Mouse (Mus musculus): ENCODE measurements at regions not wholly inside any gene's neighbourhood (a gene's known extent, or its start where the extent isn't known, plus 50 kb on each side); places are given as distances from the start of the nearest gene placed in this dataset.

- Histone ChIP-seq H3K4me2 (ENCODE audit: low read depth, low read length) (no peak overlapping the region), H3K4me1 (replicated peaks; ENCODE audit: control insufficient read depth, insufficient read depth, low read length) (peaks cover 8% of the 10 kb centered on the region), H3K27ac (ENCODE audit: low read length) (no peak overlapping the region), H3K9ac (ENCODE audit: low read length) (no peak overlapping the region), H3K9me3 (ENCODE audit: control insufficient read depth, low read length) (no peaks in the 10 kb centered on the region), H3K36me3 (ENCODE audit: control insufficient read depth, insufficient read depth, low read length) (no peaks in the 10 kb centered on the region), H3K4me3 (ENCODE audit: low read length) (no peak overlapping the region), H3K27me3 (ENCODE audit: control insufficient read depth, insufficient read depth, low read depth, low read length) (no peaks in the 10 kb centered on the region)
- ATAC-seq (ENCODE audit: low read depth), result no peak
- 55% methylated on average over 6 of the region's 6 CpGs for WGBS
These were observed 245.9 kb upstream of the Zmiz1 start for GRCm38 (mm10) chr14:25213056-25213455.

GRCm38 (mm10) chr14:25223091-25223490 is 235.9 kb upstream of the Zmiz1 start:
- Histone ChIP-seq H3K4me3 (ENCODE audit: low read length) (no peak overlapping the region), H3K9me3 (ENCODE audit: control insufficient read depth, low read length) (no peaks in the 10 kb centered on the region), H3K4me2 (ENCODE audit: low read depth, low read length) (no peak overlapping the region), H3K4me1 (replicated peaks; ENCODE audit: control insufficient read depth, insufficient read depth, low read length) (peaks cover 19% of the 10 kb centered on the region), H3K9ac (ENCODE audit: low read length) (no peak overlapping the region), H3K27me3 (ENCODE audit: control insufficient read depth, insufficient read depth, low read depth, low read length) (no peaks in the 10 kb centered on the region), H3K27ac (ENCODE audit: low read length) (no peak overlapping the region), H3K36me3 (ENCODE audit: control insufficient read depth, insufficient read depth, low read length) (no peaks in the 10 kb centered on the region)
- 41% methylated on average over 1 of the region's 1 CpGs for WGBS
- no peak for ATAC-seq (ENCODE audit: low read depth)

- H3K4me2 ChIP-seq (ENCODE audit: low read depth, low read length), result no peak overlapping the region
- 45% methylated on average over 3 of the region's 3 CpGs for WGBS
- no peak for ATAC-seq (ENCODE audit: low read depth)
- peaks cover 36% of the 10 kb centered on the region for H3K4me1 ChIP-seq (replicated peaks; ENCODE audit: control insufficient read depth, insufficient read depth, low read length)
- no peaks in the 10 kb centered on the region for H3K9me3 ChIP-seq (ENCODE audit: control insufficient read depth, low read length)
- H3K4me3 ChIP-seq (ENCODE audit: low read length), result no peak overlapping the region
- H3K27ac ChIP-seq (ENCODE audit: low read length), result no peak overlapping the region
- H3K36me3 ChIP-seq (ENCODE audit: control insufficient read depth, insufficient read depth, low read length), result no peaks in the 10 kb centered on the region
- H3K9ac ChIP-seq (ENCODE audit: low read length), result no peak overlapping the region
- H3K27me3 ChIP-seq (ENCODE audit: control insufficient read depth, insufficient read depth, low read depth, low read length), result no peaks in the 10 kb centered on the region
These were observed 233.8 kb upstream of the Zmiz1 start for GRCm38 (mm10) chr14:25225214-25225613.

GRCm38 (mm10) chr14:25226155-25226839 is 232.7 kb upstream of the Zmiz1 start:
- Histone ChIP-seq H3K36me3 (ENCODE audit: control insufficient read depth, insufficient read depth, low read length) (no peaks in the 10 kb centered on the region), H3K4me1 (replicated peaks; ENCODE audit: control insufficient read depth, insufficient read depth, low read length) (peaks cover 36% of the 10 kb centered on the region), H3K9ac (ENCODE audit: low read length) (peak overlapping the region; percentile 42), H3K27me3 (ENCODE audit: control insufficient read depth, insufficient read depth, low read depth, low read length) (no peaks in the 10 kb centered on the region), H3K27ac (ENCODE audit: low read length) (peak overlapping the region; percentile 90), H3K4me2 (ENCODE audit: low read depth, low read length) (peak overlapping the region; percentile 41), H3K9me3 (ENCODE audit: control insufficient read depth, low read length) (no peaks in the 10 kb centered on the region), H3K4me3 (ENCODE audit: low read length) (peak overlapping the region; percentile 21)
- whole genome bisulfite sequencing, result 9% methylated on average over 11 of the region's 11 CpGs
- ATAC-seq (ENCODE audit: low read depth), result peak; percentile 95

- H3K4me1 ChIP-seq (replicated peaks; ENCODE audit: control insufficient read depth, insufficient read depth, low read length), result peaks cover 36% of the 10 kb centered on the region
- peak overlapping the region; percentile 41 for H3K4me2 ChIP-seq (ENCODE audit: low read depth, low read length)
- 26% methylated on average over 7 of the region's 7 CpGs for WGBS
- H3K27ac ChIP-seq (ENCODE audit: low read length), result peak overlapping the region; percentile 90
- peak; percentile 24 for ATAC-seq (ENCODE audit: low read depth)
- H3K4me3 ChIP-seq (ENCODE audit: low read length), result no peak overlapping the region; the same call in 1 of the 2 replicates
- no peaks in the 10 kb centered on the region for H3K27me3 ChIP-seq (ENCODE audit: control insufficient read depth, insufficient read depth, low read depth, low read length)
- peak overlapping the region; percentile 40 for H3K9ac ChIP-seq (ENCODE audit: low read length)
- H3K36me3 ChIP-seq (ENCODE audit: control insufficient read depth, insufficient read depth, low read length), result no peaks in the 10 kb centered on the region
- H3K9me3 ChIP-seq (ENCODE audit: control insufficient read depth, low read length), result no peaks in the 10 kb centered on the region
These were observed 232.0 kb upstream of the Zmiz1 start for GRCm38 (mm10) chr14:25226840-25227506.

- Histone ChIP-seq H3K4me2 (ENCODE audit: low read depth, low read length) (no peak overlapping the region), H3K36me3 (ENCODE audit: control insufficient read depth, insufficient read depth, low read length) (no peaks in the 10 kb centered on the region), H3K9ac (ENCODE audit: low read length) (peak overlapping the region; percentile 37; the same call in 1 of the 2 replicates), H3K27me3 (ENCODE audit: control insufficient read depth, insufficient read depth, low read depth, low read length) (no peaks in the 10 kb centered on the region), H3K27ac (ENCODE audit: low read length) (peak overlapping the region; percentile 90), H3K4me3 (ENCODE audit: low read length) (no peak overlapping the region), H3K4me1 (replicated peaks; ENCODE audit: control insufficient read depth, insufficient read depth, low read length) (peaks cover 38% of the 10 kb centered on the region), H3K9me3 (ENCODE audit: control insufficient read depth, low read length) (no peaks in the 10 kb centered on the region)
- no peak for ATAC-seq (ENCODE audit: low read depth)
- WGBS, result 65% methylated on average over 13 of the region's 13 CpGs
These were observed 230.5 kb upstream of the Zmiz1 start for GRCm38 (mm10) chr14:25228321-25229047.

- H3K4me1 ChIP-seq (replicated peaks; ENCODE audit: control insufficient read depth, insufficient read depth, low read length), result peaks cover 38% of the 10 kb centered on the region
- H3K9ac ChIP-seq (ENCODE audit: low read length), result no peak overlapping the region
- no peak for ATAC-seq (ENCODE audit: low read depth)
- H3K36me3 ChIP-seq (ENCODE audit: control insufficient read depth, insufficient read depth, low read length), result no peaks in the 10 kb centered on the region
- 13% methylated on average over 6 of the region's 6 CpGs for WGBS
- peak overlapping the region; percentile 90 for H3K27ac ChIP-seq (ENCODE audit: low read length)
- no peaks in the 10 kb centered on the region for H3K27me3 ChIP-seq (ENCODE audit: control insufficient read depth, insufficient read depth, low read depth, low read length)
- H3K4me3 ChIP-seq (ENCODE audit: low read length), result no peak overlapping the region
- no peak overlapping the region for H3K4me2 ChIP-seq (ENCODE audit: low read depth, low read length)
- no peaks in the 10 kb centered on the region for H3K9me3 ChIP-seq (ENCODE audit: control insufficient read depth, low read length)
These were observed 229.4 kb upstream of the Zmiz1 start for GRCm38 (mm10) chr14:25229569-25229968.

- Histone ChIP-seq H3K27me3 (ENCODE audit: control insufficient read depth, insufficient read depth, low read depth, low read length) (no peaks in the 10 kb centered on the region), H3K9me3 (ENCODE audit: control insufficient read depth, low read length) (no peaks in the 10 kb centered on the region), H3K27ac (ENCODE audit: low read length) (peak overlapping the region; percentile 51), H3K4me3 (ENCODE audit: low read length) (no peak overlapping the region), H3K4me1 (replicated peaks; ENCODE audit: control insufficient read depth, insufficient read depth, low read length) (peaks cover 31% of the 10 kb centered on the region), H3K9ac (ENCODE audit: low read length) (no peak overlapping the region), H3K36me3 (ENCODE audit: control insufficient read depth, insufficient read depth, low read length) (no peaks in the 10 kb centered on the region), H3K4me2 (ENCODE audit: low read depth, low read length) (no peak overlapping the region)
- peak; percentile 63 for ATAC-seq (ENCODE audit: low read depth)
- 79% methylated on average over 1 of the region's 1 CpGs for WGBS
These were observed 227.1 kb upstream of the Zmiz1 start for GRCm38 (mm10) chr14:25231881-25232280.

- Histone ChIP-seq H3K4me2 (ENCODE audit: low read depth, low read length) (no peak overlapping the region), H3K4me3 (ENCODE audit: low read length) (no peak overlapping the region), H3K27me3 (ENCODE audit: control insufficient read depth, insufficient read depth, low read depth, low read length) (no peaks in the 10 kb centered on the region), H3K27ac (ENCODE audit: low read length) (peak overlapping the region; percentile 60; the same call in 1 of the 2 replicates), H3K36me3 (ENCODE audit: control insufficient read depth, insufficient read depth, low read length) (no peaks in the 10 kb centered on the region), H3K9ac (ENCODE audit: low read length) (no peak overlapping the region), H3K9me3 (ENCODE audit: control insufficient read depth, low read length) (no peaks in the 10 kb centered on the region), H3K4me1 (replicated peaks; ENCODE audit: control insufficient read depth, insufficient read depth, low read length) (0 out of 2 replicates have a peak, but pooled peaks cover 2% of the 10 kb centered on the region)
- 46% methylated on average over 13 of the region's 13 CpGs for WGBS
- ATAC-seq (ENCODE audit: low read depth), result peak; percentile 80
These were observed 222.5 kb upstream of the Zmiz1 start for GRCm38 (mm10) chr14:25236421-25236973.
